Mouse (Mus musculus) adrenal gland, adult 8-10 months (tissue): ENCODE results near the gene Sec1. TPM values are rescaled to one million over a fixed set of nuclear protein-coding genes. Genes with fewer than 3 reads are reported as not detected.
A peak's percentile ranks its signal among the peaks of the same experiment; 100 is the strongest.

Experiments used
- DNase-seq: peaks from one replicate; pipeline ENCODE4 v3.0.0; 2022
- total RNA-seq, 4 experiments: library from RNA; stranded (reverse); gene quantifications; 2 replicates each; pipeline ENCODE4 v1.2.4; 2022

Sec1 gene
- total RNA-seq, result under 1 TPM; 0.15 to 0.59 (median 0.30) TPM

GRCm38 (mm10) chr7:45693921-45694591 lies at the start of gene Sec1:
Gene Sec1 (minus strand): TSS chr7:45694402.
- DNase-seq, result no peak

GRCm38 (mm10) chr7:45742338-45742737 lies 48.1 kb upstream of the Sec1 start:
- no peak for DNase-seq

GRCm38 (mm10) chr7:45741777-45742176 lies 47.6 kb upstream of the Sec1 start:
- no peak for DNase-seq

- no peak for DNase-seq
Observed at GRCm38 (mm10) chr7:45741308-45741707, 47.1 kb upstream of the Sec1 start.

GRCm38 (mm10) chr7:45739820-45740219 lies 45.6 kb upstream of the Sec1 start:
- no peak for DNase-seq

- DNase-seq, result peak; percentile 70
Observed at GRCm38 (mm10) chr7:45739162-45739763, 45.1 kb upstream of the Sec1 start.

- DNase-seq, result no peak
Observed at GRCm38 (mm10) chr7:45733477-45733876, 39.3 kb upstream of the Sec1 start.

GRCm38 (mm10) chr7:45730727-45731431 lies 36.7 kb upstream of the Sec1 start:
- no peak for DNase-seq

GRCm38 (mm10) chr7:45727625-45728024 lies 33.4 kb upstream of the Sec1 start:
- no peak for DNase-seq

GRCm38 (mm10) chr7:45726419-45726818 lies 32.2 kb upstream of the Sec1 start:
- no peak for DNase-seq

GRCm38 (mm10) chr7:45725713-45726112 lies 31.5 kb upstream of the Sec1 start, which contains the start of gene Spaca4:
Gene Spaca4 (minus strand): TSS chr7:45725813.
- no peak for DNase-seq

GRCm38 (mm10) chr7:45725151-45725550 lies 30.9 kb upstream of the Sec1 start:
- no peak for DNase-seq

- DNase-seq, result no peak
Observed at GRCm38 (mm10) chr7:45723781-45724180, 29.6 kb upstream of the Sec1 start.

- no peak for DNase-seq
Observed at GRCm38 (mm10) chr7:45723301-45723700, 29.1 kb upstream of the Sec1 start.

GRCm38 (mm10) chr7:45722348-45722713 lies 28.1 kb upstream of the Sec1 start:
- no peak for DNase-seq

- no peak for DNase-seq
Observed at GRCm38 (mm10) chr7:45721642-45722347, 27.6 kb upstream of the Sec1 start.

GRCm38 (mm10) chr7:45721234-45721571 lies 27.0 kb upstream of the Sec1 start:
- no peak for DNase-seq

GRCm38 (mm10) chr7:45720413-45721233 lies 26.4 kb upstream of the Sec1 start, which contains the start of gene Fam83e:
Gene Fam83e (plus strand): TSS chr7:45721212.
- no peak for DNase-seq

GRCm38 (mm10) chr7:45719738-45720412 lies 25.7 kb upstream of the Sec1 start:
- no peak for DNase-seq

GRCm38 (mm10) chr7:45719180-45719579 lies 25.0 kb upstream of the Sec1 start:
- no peak for DNase-seq

GRCm38 (mm10) chr7:45718331-45718730 lies 24.1 kb upstream of the Sec1 start:
- no peak for DNase-seq

GRCm38 (mm10) chr7:45717918-45718297 lies 23.7 kb upstream of the Sec1 start, which contains the start of gene Sphk2:
Gene Sphk2 (minus strand): TSS chr7:45718002.
- DNase-seq, result peak; percentile 98
